Mouse (Mus musculus) E14TG2a.4 (cell line): ENCODE measurements around the gene Lamc2.

ENCODE experiments used
- H3K27me3 ChIP-seq: 2 replicates; pipeline ENCODE4 v1.6.1; 2014; ENCODE audit warnings: low read length, control low read depth; ENCODE audit not compliant: insufficient read depth
- H3K36me3 ChIP-seq: 2 replicates; pipeline ENCODE4 v1.6.1; 2014; ENCODE audit warnings: low read length, control low read depth; ENCODE audit not compliant: insufficient read depth
- H3K4me1 ChIP-seq: replicated peaks from 2 replicates; pipeline ENCODE4 v1.6.1; 2014; ENCODE audit warnings: low read depth, low read length, control low read depth
- H3K4me3 ChIP-seq: replicated peaks from 2 replicates; pipeline ENCODE4 v1.5.1; 2014; ENCODE audit warnings: mild to moderate bottlenecking, low read length
- H3K9me3 ChIP-seq: 2 replicates; pipeline ENCODE4 v1.6.1; 2014; ENCODE audit warnings: low read length, control low read depth
- CTCF ChIP-seq: conservative IDR thresholded peaks from 2 replicates; pipeline ENCODE4 v1.5.1; 2014; ENCODE audit warnings: low read length
- NANOG ChIP-seq: IDR thresholded peaks from 2 replicates; pipeline ENCODE4 v1.6.1; 2014; ENCODE audit warnings: borderline replicate concordance, low read length, mixed read lengths
- POU5F1 ChIP-seq: IDR thresholded peaks from 2 replicates; pipeline ENCODE4 v1.6.1; 2014; ENCODE audit warnings: low read length, borderline replicate concordance

Gene Lamc2

GRCm38 (mm10) chr1:153098586-153098985 lies 87.7 kb downstream of the Lamc2 start:
- H3K27me3 ChIP-seq, result no peaks in the 10 kb centered on the region
- H3K4me3 ChIP-seq, result peak overlapping the region; percentile 2; the same call in 1 of the 2 replicates
- TF ChIP-seq POU5F1 (no peak), CTCF (no peak), NANOG (no peak)
- H3K36me3 ChIP-seq, result peaks cover 5% of the 10 kb centered on the region
- H3K4me1 ChIP-seq, result peaks cover 89% of the 10 kb centered on the region
- no peaks in the 10 kb centered on the region for H3K9me3 ChIP-seq

GRCm38 (mm10) chr1:153097017-153097675 lies 89.1 kb downstream of the Lamc2 start:
- Histone ChIP-seq H3K27me3 (no peaks in the 10 kb centered on the region), H3K9me3 (no peaks in the 10 kb centered on the region), H3K4me3 (peak overlapping the region; percentile 78), H3K4me1 (peaks cover 90% of the 10 kb centered on the region), H3K36me3 (peaks cover 5% of the 10 kb centered on the region)
- TF ChIP-seq CTCF, result peak; percentile 32
- no peak for TF ChIP-seq POU5F1

- H3K4me3 ChIP-seq, result peak overlapping the region; percentile 78
- peaks cover 94% of the 10 kb centered on the region for H3K4me1 ChIP-seq
- no peaks in the 10 kb centered on the region for H3K9me3 ChIP-seq
- TF ChIP-seq NANOG, result peak; percentile 38; the same call in 1 of the 2 replicates
- TF ChIP-seq CTCF, result no peak
- no peak for TF ChIP-seq POU5F1
- H3K36me3 ChIP-seq, result peaks cover 5% of the 10 kb centered on the region
- no peaks in the 10 kb centered on the region for H3K27me3 ChIP-seq
These were observed 90.2 kb downstream of the Lamc2 start for GRCm38 (mm10) chr1:153095826-153096727.

- H3K9me3 ChIP-seq, result no peaks in the 10 kb centered on the region
- H3K27me3 ChIP-seq, result no peaks in the 10 kb centered on the region
- TF ChIP-seq NANOG, result no peak; the same call in 1 of the 2 replicates
- TF ChIP-seq POU5F1, result no peak
- TF ChIP-seq CTCF, result no peak
- peak overlapping the region; percentile 78 for H3K4me3 ChIP-seq
- peaks cover 5% of the 10 kb centered on the region for H3K36me3 ChIP-seq
- peaks cover 94% of the 10 kb centered on the region for H3K4me1 ChIP-seq
These were observed 90.9 kb downstream of the Lamc2 start for GRCm38 (mm10) chr1:153095328-153095727.

- H3K36me3 ChIP-seq, result peaks cover 5% of the 10 kb centered on the region; the same call in 1 of the 2 replicates
- H3K4me1 ChIP-seq, result peaks cover 94% of the 10 kb centered on the region
- peak overlapping the region; percentile 78 for H3K4me3 ChIP-seq
- no peak for TF ChIP-seq POU5F1
- TF ChIP-seq CTCF, result no peak
- no peak for TF ChIP-seq NANOG
- no peaks in the 10 kb centered on the region for H3K9me3 ChIP-seq
- no peaks in the 10 kb centered on the region for H3K27me3 ChIP-seq
These were observed 91.8 kb downstream of the Lamc2 start for GRCm38 (mm10) chr1:153094226-153095076.

GRCm38 (mm10) chr1:153093581-153093980 lies 92.7 kb downstream of the Lamc2 start:
- Histone ChIP-seq H3K9me3 (no peaks in the 10 kb centered on the region), H3K27me3 (no peaks in the 10 kb centered on the region), H3K36me3 (peaks cover 5% of the 10 kb centered on the region; the same call in 1 of the 2 replicates), H3K4me3 (peak overlapping the region; percentile 78), H3K4me1 (peaks cover 91% of the 10 kb centered on the region)
- TF ChIP-seq POU5F1 (no peak), NANOG (no peak), CTCF (no peak)

- TF ChIP-seq CTCF (no peak), NANOG (peak; percentile 33; the same call in 1 of the 2 replicates)
- Histone ChIP-seq H3K4me3 (peak overlapping the region; percentile 78), H3K4me1 (peaks cover 90% of the 10 kb centered on the region), H3K36me3 (peaks cover 3% of the 10 kb centered on the region; the same call in 1 of the 2 replicates), H3K27me3 (no peaks in the 10 kb centered on the region), H3K9me3 (no peaks in the 10 kb centered on the region)
These were observed 93.1 kb downstream of the Lamc2 start for GRCm38 (mm10) chr1:153093172-153093571.
